Mouse (Mus musculus) erythroblast, embryonic 14.5 days (primary cell): ENCODE results near the gene Trpc2. TPM values are rescaled to one million over a fixed set of nuclear protein-coding genes. Genes with fewer than 3 reads are reported as not detected.

Experiments
- H3K27me3 ChIP-seq: 2 replicates; pipeline ENCODE4 v1.6.1; 2012; ENCODE audit warnings: inconsistent platforms; ENCODE audit not compliant: control insufficient read depth
- H3K36me3 ChIP-seq: 2 replicates; pipeline ENCODE4 v1.6.1; 2012; ENCODE audit warnings: mild to moderate bottlenecking, inconsistent platforms; ENCODE audit not compliant: control insufficient read depth
- H3K4me1 ChIP-seq: 2 replicates; pipeline ENCODE4 v1.6.1; 2012; ENCODE audit warnings: inconsistent platforms; ENCODE audit not compliant: control insufficient read depth
- H3K4me3 ChIP-seq: replicated peaks from 2 replicates; pipeline ENCODE3; 2012; ENCODE audit warnings: moderate library complexity, mild to moderate bottlenecking, inconsistent platforms
- H3K9me3 ChIP-seq: 2 replicates; pipeline ENCODE4 v1.6.1; 2012; ENCODE audit warnings: low read length, inconsistent platforms, mixed read lengths; ENCODE audit not compliant: control insufficient read depth
- GATA1 ChIP-seq: IDR thresholded peaks from 2 replicates; pipeline ENCODE4 v1.6.1; 2012; ENCODE audit warnings: low read length, inconsistent platforms, mixed read lengths
- TAL1 ChIP-seq: IDR thresholded peaks from 3 replicates; pipeline ENCODE4 v1.6.1; 2012; ENCODE audit warnings: low read length, inconsistent platforms, mixed read lengths
- polyA plus RNA-seq: library from polyadenylated mRNA; stranded (reverse); fragments of >175 nt; gene quantifications from 2 replicates; pipeline ENCODE4 v1.2.3, GENCODE M21; 2012

The Trpc2 gene
- polyA plus RNA-seq, 1 experiment, result 0.15 TPM

GRCm38 (mm10) chr7:102065046-102065891 lies 17.6 kb upstream of the Trpc2 start, which contains the start of the genes Rnf121, Xndc1 and Xntrpc:
Rnf121 (minus strand) TSS chr7:102065469.
Xndc1 (plus strand) TSS chr7:102065511.
Xntrpc (plus strand) TSS chr7:102065713.
- no peak for TF ChIP-seq GATA1
- no peak for TF ChIP-seq TAL1
- Histone ChIP-seq H3K4me3 (peak within 1 kb of the TSS; percentile 86), H3K36me3 (peaks cover 27% of the 10 kb centered on the region), H3K4me1 (peaks cover 52% of the 10 kb centered on the region), H3K9me3 (no peaks in the 10 kb centered on the region), H3K27me3 (no peaks in the 10 kb centered on the region)

- Histone ChIP-seq H3K4me3 (peak overlapping the region; percentile 86), H3K4me1 (peaks cover 47% of the 10 kb centered on the region), H3K9me3 (no peaks in the 10 kb centered on the region), H3K27me3 (no peaks in the 10 kb centered on the region), H3K36me3 (peaks cover 37% of the 10 kb centered on the region)
- TF ChIP-seq TAL1, result no peak
- no peak for TF ChIP-seq GATA1
These were observed 16.6 kb upstream of the Trpc2 start for GRCm38 (mm10) chr7:102066363-102066762.

DNA sequence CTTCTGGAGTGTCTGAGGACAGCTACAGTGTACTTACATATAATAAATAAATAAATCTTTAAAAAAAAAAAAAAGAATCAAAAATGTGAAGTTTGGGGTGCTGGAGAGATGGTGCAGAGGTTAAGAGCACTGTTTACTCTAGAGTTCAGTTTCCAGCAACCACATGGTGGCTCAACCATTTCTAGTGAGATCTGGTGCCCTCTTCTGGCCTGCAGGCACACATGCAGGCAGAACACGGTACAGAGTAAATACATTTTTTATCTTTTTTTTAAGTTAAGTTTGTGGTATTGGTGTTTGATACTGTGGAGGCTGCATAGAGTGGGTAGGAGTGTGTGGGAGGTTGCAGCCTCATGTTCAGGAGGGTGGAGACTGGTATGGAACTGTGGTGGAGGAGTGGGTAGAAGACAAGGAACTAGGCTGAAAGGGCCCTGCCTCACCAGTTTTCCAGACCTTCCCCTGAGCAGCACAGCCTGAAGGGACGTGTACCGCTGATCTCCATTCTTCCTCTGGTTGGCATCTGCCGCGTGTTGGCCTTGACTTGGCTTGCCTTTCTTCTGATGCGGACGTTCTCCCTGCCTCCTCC lies 6.1 kb upstream of the Trpc2 start:
- peaks cover 96% of the 10 kb centered on the region for H3K36me3 ChIP-seq
- H3K27me3 ChIP-seq, result no peaks in the 10 kb centered on the region
- H3K4me3 ChIP-seq, result no peak overlapping the region
- H3K4me1 ChIP-seq, result no peaks in the 10 kb centered on the region
- TF ChIP-seq GATA1 (no peak), TAL1 (no peak)
- H3K9me3 ChIP-seq, result no peaks in the 10 kb centered on the region

DNA sequence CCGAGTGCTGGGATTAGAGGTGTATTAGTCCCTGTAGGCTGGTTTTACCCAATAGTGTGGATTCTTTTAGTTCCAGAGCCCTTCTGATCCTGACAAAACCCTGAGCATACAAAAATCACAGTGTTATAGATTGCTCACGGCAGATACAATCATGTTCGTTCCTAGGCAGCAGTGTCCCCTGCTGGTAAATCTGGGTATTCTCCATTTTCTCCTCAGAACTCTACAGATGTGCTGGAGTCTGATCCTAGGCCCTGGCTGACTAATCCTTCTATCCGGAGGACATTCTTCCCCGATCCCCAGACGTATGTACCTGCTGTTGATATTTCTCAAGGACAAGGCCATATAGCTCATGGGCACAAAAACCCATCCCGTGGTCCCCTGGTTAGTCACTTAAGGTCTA lies 4.4 kb upstream of the Trpc2 start:
- peaks cover 96% of the 10 kb centered on the region for H3K36me3 ChIP-seq

DNA sequence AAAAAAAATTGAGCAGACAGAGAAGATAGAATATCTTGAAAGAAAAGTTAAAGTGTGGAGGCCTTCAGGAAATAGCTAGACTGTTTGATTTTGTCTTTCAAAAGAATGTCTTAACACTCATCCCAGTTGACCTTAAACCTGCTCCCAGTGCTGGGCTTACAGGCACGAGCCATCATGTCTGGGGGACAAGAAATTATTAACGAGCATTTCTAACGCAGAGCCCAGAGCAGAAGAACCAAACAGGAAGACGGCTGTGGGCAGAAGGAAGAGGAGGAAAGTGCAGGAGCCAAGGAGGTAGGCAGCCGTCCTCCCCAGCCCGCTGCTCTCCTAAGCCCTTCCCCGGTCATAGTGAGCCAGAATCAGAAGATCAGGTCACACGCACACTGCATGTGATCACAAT lies 2.6 kb upstream of the Trpc2 start:
- no peaks in the 10 kb centered on the region for H3K9me3 ChIP-seq
- H3K27me3 ChIP-seq, result no peaks in the 10 kb centered on the region
- no peak overlapping the region for H3K4me3 ChIP-seq
- TF ChIP-seq TAL1 (no peak), GATA1 (no peak)
- no peaks in the 10 kb centered on the region for H3K4me1 ChIP-seq
- H3K36me3 ChIP-seq, result peaks cover 98% of the 10 kb centered on the region

More for the DNA sequence above, 4.4 kb upstream of the Trpc2 start:
- Histone ChIP-seq H3K9me3 (no peaks in the 10 kb centered on the region), H3K4me1 (no peaks in the 10 kb centered on the region), H3K27me3 (no peaks in the 10 kb centered on the region), H3K4me3 (no peak overlapping the region)
- TF ChIP-seq TAL1 (no peak), GATA1 (no peak)

- TF ChIP-seq TAL1 (no peak), GATA1 (no peak)
- no peaks in the 10 kb centered on the region for H3K4me1 ChIP-seq
- no peaks in the 10 kb centered on the region for H3K9me3 ChIP-seq
- no peak overlapping the region for H3K4me3 ChIP-seq
- peaks cover 91% of the 10 kb centered on the region for H3K36me3 ChIP-seq
- no peaks in the 10 kb centered on the region for H3K27me3 ChIP-seq
These were observed 1.1 kb upstream of the Trpc2 start for GRCm38 (mm10) chr7:102081784-102082183.

GRCm38 (mm10) chr7:102084041-102084696 lies 1.3 kb downstream of the Trpc2 start:
- H3K36me3 ChIP-seq, result peaks cover 68% of the 10 kb centered on the region
- TF ChIP-seq TAL1, result no peak
- no peak for TF ChIP-seq GATA1
- no peak overlapping the region for H3K4me3 ChIP-seq
- no peaks in the 10 kb centered on the region for H3K4me1 ChIP-seq
- no peaks in the 10 kb centered on the region for H3K27me3 ChIP-seq
- H3K9me3 ChIP-seq, result no peaks in the 10 kb centered on the region

GRCm38 (mm10) chr7:102087336-102087735 lies 4.4 kb downstream of the Trpc2 start:
- no peaks in the 10 kb centered on the region for H3K27me3 ChIP-seq
- H3K9me3 ChIP-seq, result no peaks in the 10 kb centered on the region
- H3K4me1 ChIP-seq, result no peaks in the 10 kb centered on the region
- H3K36me3 ChIP-seq, result peaks cover 36% of the 10 kb centered on the region
- TF ChIP-seq TAL1 (no peak), GATA1 (no peak)
- no peak overlapping the region for H3K4me3 ChIP-seq
